Mouse (Mus musculus) liver, embryonic 14 days (tissue): ENCODE measurements around the gene Dut. TPM values are rescaled to one million over a fixed set of nuclear protein-coding genes. Genes with fewer than 3 reads are reported as not detected.

Source experiments
- polyA plus RNA-seq: library from polyadenylated mRNA; depleted of rRNA; stranded (reverse); fragments of >200 nt; gene quantifications from 2 replicates; pipeline ENCODE4 v1.2.3, GENCODE M21; 2012; rRNA removed

Gene Dut
- 96.8 and 108 TPM in 2 replicates for polyA plus RNA-seq

GRCm38 (mm10) chr2:125247108-125247961 lies at the start of gene Dut:
Gene Dut (plus strand): TSS chr2:125247190.

Other genes starting within 250 kb of the Dut start
- 2.0 and 2.5 TPM in 2 replicates for gene Slc24a5, start 179.1 kb upstream of the Dut start, polyA plus RNA-seq
- 22.1 and 22.9 TPM in 2 replicates for gene Myef2, start 123.5 kb upstream of the Dut start, polyA plus RNA-seq
- gene Ctxn2, start 110.5 kb upstream of the Dut start, polyA plus RNA-seq: not detected in 2 replicates
- not detected in 2 replicates for gene Slc12a1, start 94.7 kb upstream of the Dut start, polyA plus RNA-seq